Mouse (Mus musculus) cerebellum, adult (tissue): ENCODE measurements around the gene Mterf1a.
"Not testable (repeated sequence)": the region's sequence is repeated elsewhere in the genome, so short reads cannot be mapped to it uniquely, and the experiment has no call there.

Source experiments
- ATAC-seq: cut with Nextera tagmentation; 2 replicates; pipeline ENCODE4 v1.9.2; 2017; ENCODE audit warnings: mild to moderate bottlenecking, moderate library complexity, mixed read lengths; ENCODE audit not compliant: insufficient number of reproducible peaks, low FRiP score, low TSS enrichment

Mterf1a gene

GRCm38 (mm10) chr5:3893459-3894293 is at the start of gene Mterf1a:
TSS of gene Mterf1a (minus strand) at chr5:3893933.
- ATAC-seq, result peak; percentile 100

- not testable (repeated sequence) for ATAC-seq
Measured at GRCm38 (mm10) chr5:3943169-3943568, 49.4 kb upstream of the Mterf1a start.

- no peak for ATAC-seq
Measured at GRCm38 (mm10) chr5:3941240-3941639, 47.5 kb upstream of the Mterf1a start.

GRCm38 (mm10) chr5:3939335-3939734 is 45.6 kb upstream of the Mterf1a start:
- ATAC-seq, result no peak

GRCm38 (mm10) chr5:3938905-3939304 is 45.2 kb upstream of the Mterf1a start:
- no peak for ATAC-seq

- no peak for ATAC-seq
Measured at GRCm38 (mm10) chr5:3935778-3936554, 42.2 kb upstream of the Mterf1a start.

- no peak for ATAC-seq
Measured at GRCm38 (mm10) chr5:3935266-3935665, 41.5 kb upstream of the Mterf1a start.

- ATAC-seq, result no peak
Measured at GRCm38 (mm10) chr5:3933551-3933950, 39.8 kb upstream of the Mterf1a start.

GRCm38 (mm10) chr5:3931636-3932035 is 37.9 kb upstream of the Mterf1a start:
- ATAC-seq, result no peak

GRCm38 (mm10) chr5:3930760-3931159 is 37.0 kb upstream of the Mterf1a start:
- ATAC-seq, result no peak

GRCm38 (mm10) chr5:3928690-3929046 is 34.9 kb upstream of the Mterf1a start:
- ATAC-seq, result peak; percentile 42; the same call in 1 of the 2 replicates

- peak; percentile 88 for ATAC-seq
Measured at GRCm38 (mm10) chr5:3927801-3928689, 34.3 kb upstream of the Mterf1a start, which contains the start of gene Akap9. TSS of gene Akap9 (plus strand) at chr5:3928054.

GRCm38 (mm10) chr5:3926666-3927065 is 32.9 kb upstream of the Mterf1a start:
- ATAC-seq, result no peak

GRCm38 (mm10) chr5:3922350-3922749 is 28.6 kb upstream of the Mterf1a start:
- ATAC-seq, result no peak

- ATAC-seq, result no peak
Measured at GRCm38 (mm10) chr5:3905471-3905870, 11.7 kb upstream of the Mterf1a start.

GRCm38 (mm10) chr5:3894294-3894619 is 524 bp upstream of the Mterf1a start:
- ATAC-seq, result not testable (repeated sequence)

GRCm38 (mm10) chr5:3889201-3889600 is 4.5 kb downstream of the Mterf1a start:
- ATAC-seq, result no peak

- not testable (repeated sequence) for ATAC-seq
Measured at GRCm38 (mm10) chr5:3886862-3887261, 6.9 kb downstream of the Mterf1a start.

GRCm38 (mm10) chr5:3873485-3873884 is 20.2 kb downstream of the Mterf1a start:
- no peak for ATAC-seq

GRCm38 (mm10) chr5:3872348-3872747 is 21.4 kb downstream of the Mterf1a start:
- no peak for ATAC-seq

- ATAC-seq, result no peak
Measured at GRCm38 (mm10) chr5:3870161-3870560, 23.6 kb downstream of the Mterf1a start.
